Mouse (Mus musculus): ENCODE measurements at regions not wholly inside any gene's neighbourhood (a gene's known extent, or its start where the extent isn't known, plus 50 kb on each side); places are given as distances from the start of the nearest gene placed in this dataset.

GRCm38 (mm10) chr11:117557474-117558381, 73.6 kb downstream of the Gm11733 start:
- no peak for ATAC-seq (ENCODE audit: low FRiP score, low TSS enrichment)
- Histone ChIP-seq H3K4me1 (ENCODE audit: control insufficient read depth, insufficient read depth, low read length) (no peaks in the 10 kb centered on the region), H3K36me3 (ENCODE audit: control insufficient read depth, insufficient read depth, low read length) (no peaks in the 10 kb centered on the region), H3K27me3 (ENCODE audit: control insufficient read depth, insufficient read depth, low read length) (no peaks in the 10 kb centered on the region), H3K4me3 (ENCODE audit: low read length) (no peak overlapping the region), H3K4me2 (replicated peaks; ENCODE audit: low read depth, low read length) (no peak overlapping the region), H3K9ac (ENCODE audit: low read depth, low read length) (no peak overlapping the region), H3K27ac (ENCODE audit: low read depth, low read length) (no peak overlapping the region), H3K9me3 (ENCODE audit: control insufficient read depth, low read length) (peaks cover 2% of the 10 kb centered on the region; the same call in 1 of the 2 replicates)
- 79% methylated on average over 16 of the region's 16 CpGs for WGBS

- no peak overlapping the region for H3K27ac ChIP-seq (ENCODE audit: low read depth, low read length)
- no peaks in the 10 kb centered on the region for H3K4me1 ChIP-seq (ENCODE audit: control insufficient read depth, insufficient read depth, low read length)
- H3K4me2 ChIP-seq (replicated peaks; ENCODE audit: low read depth, low read length) = no peak overlapping the region
- H3K9me3 ChIP-seq (ENCODE audit: control insufficient read depth, low read length) = peaks cover 3% of the 10 kb centered on the region; the same call in 1 of the 2 replicates
- no peak overlapping the region for H3K9ac ChIP-seq (ENCODE audit: low read depth, low read length)
- H3K36me3 ChIP-seq (ENCODE audit: control insufficient read depth, insufficient read depth, low read length) = no peaks in the 10 kb centered on the region
- ATAC-seq (ENCODE audit: low FRiP score, low TSS enrichment) = no peak
- H3K4me3 ChIP-seq (ENCODE audit: low read length) = no peak overlapping the region
- H3K27me3 ChIP-seq (ENCODE audit: control insufficient read depth, insufficient read depth, low read length) = no peaks in the 10 kb centered on the region
These were observed 75.7 kb downstream of the Gm11733 start for GRCm38 (mm10) chr11:117559839-117560238.

DNA sequence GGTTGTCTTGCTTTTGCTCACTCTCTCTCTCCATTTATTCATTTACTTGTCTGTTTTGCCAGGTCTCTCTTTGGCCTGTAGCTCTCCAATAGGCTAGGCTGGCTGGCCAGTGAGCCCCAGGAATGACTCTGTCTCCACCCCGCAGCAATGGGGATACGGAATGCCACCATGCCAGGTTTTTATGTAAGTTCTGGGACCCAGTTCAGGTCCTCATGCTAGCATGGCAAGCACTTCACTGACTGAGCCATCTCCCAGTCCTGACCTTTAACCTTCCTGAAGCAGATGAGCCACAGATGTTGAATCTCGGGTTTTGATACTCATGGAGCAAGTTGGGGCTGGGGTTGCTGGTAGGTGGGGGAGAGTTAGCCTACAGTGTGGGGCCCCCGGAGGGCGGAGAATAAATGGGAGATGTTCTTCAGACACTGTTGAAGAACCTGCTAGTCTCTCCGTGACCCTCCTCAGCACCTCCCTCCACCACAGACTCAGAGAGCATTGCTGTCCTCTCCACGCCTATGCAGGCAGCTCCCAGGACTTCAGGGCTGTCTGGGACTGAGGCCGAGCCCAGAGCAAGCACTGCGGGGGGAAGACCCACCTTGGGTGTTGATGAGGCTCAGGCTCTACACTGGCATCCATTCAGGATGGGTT, 83.9 kb downstream of the Gm11733 start:
- Histone ChIP-seq H3K9ac (ENCODE audit: low read depth, low read length) (no peak overlapping the region), H3K9me3 (ENCODE audit: control insufficient read depth, low read length) (no peaks in the 10 kb centered on the region), H3K27ac (ENCODE audit: low read depth, low read length) (no peak overlapping the region), H3K4me2 (replicated peaks; ENCODE audit: low read depth, low read length) (no peak overlapping the region), H3K4me3 (ENCODE audit: low read length) (no peak overlapping the region), H3K4me1 (ENCODE audit: control insufficient read depth, insufficient read depth, low read length) (0 out of 2 replicates have a peak, but pooled peaks cover 5% of the 10 kb centered on the region), H3K36me3 (ENCODE audit: control insufficient read depth, insufficient read depth, low read length) (no peaks in the 10 kb centered on the region), H3K27me3 (ENCODE audit: control insufficient read depth, insufficient read depth, low read length) (no peaks in the 10 kb centered on the region)
- 83% methylated on average over 9 of the region's 9 CpGs for WGBS
- no peak for ATAC-seq (ENCODE audit: low FRiP score, low TSS enrichment)

DNA sequence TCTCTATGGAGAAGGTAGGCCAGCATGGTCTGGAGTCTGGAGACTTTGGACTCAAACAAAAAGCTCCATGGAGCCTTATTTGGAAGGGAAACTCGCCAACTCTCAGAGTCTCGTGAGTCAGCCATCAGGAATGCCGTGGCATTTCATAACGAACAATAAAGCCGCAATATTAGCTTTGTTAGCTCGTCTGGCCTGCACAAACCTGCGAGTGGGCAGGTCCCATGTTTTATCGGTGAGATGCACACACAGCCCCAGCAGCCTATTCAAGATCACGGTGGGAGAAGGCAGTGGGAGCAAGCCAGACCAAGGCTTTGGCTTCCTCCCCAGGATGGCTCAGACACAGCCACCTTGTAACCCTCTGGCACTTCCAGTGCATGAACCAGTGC, 84.4 kb downstream of the Gm11733 start:
- Histone ChIP-seq H3K9me3 (ENCODE audit: control insufficient read depth, low read length) (no peaks in the 10 kb centered on the region), H3K27me3 (ENCODE audit: control insufficient read depth, insufficient read depth, low read length) (no peaks in the 10 kb centered on the region), H3K27ac (ENCODE audit: low read depth, low read length) (no peak overlapping the region), H3K4me1 (ENCODE audit: control insufficient read depth, insufficient read depth, low read length) (0 out of 2 replicates have a peak, but pooled peaks cover 5% of the 10 kb centered on the region), H3K4me2 (replicated peaks; ENCODE audit: low read depth, low read length) (no peak overlapping the region), H3K4me3 (ENCODE audit: low read length) (no peak overlapping the region), H3K36me3 (ENCODE audit: control insufficient read depth, insufficient read depth, low read length) (no peaks in the 10 kb centered on the region), H3K9ac (ENCODE audit: low read depth, low read length) (no peak overlapping the region)
- ATAC-seq (ENCODE audit: low FRiP score, low TSS enrichment) = no peak
- WGBS = 79% methylated on average over 9 of the region's 9 CpGs

DNA sequence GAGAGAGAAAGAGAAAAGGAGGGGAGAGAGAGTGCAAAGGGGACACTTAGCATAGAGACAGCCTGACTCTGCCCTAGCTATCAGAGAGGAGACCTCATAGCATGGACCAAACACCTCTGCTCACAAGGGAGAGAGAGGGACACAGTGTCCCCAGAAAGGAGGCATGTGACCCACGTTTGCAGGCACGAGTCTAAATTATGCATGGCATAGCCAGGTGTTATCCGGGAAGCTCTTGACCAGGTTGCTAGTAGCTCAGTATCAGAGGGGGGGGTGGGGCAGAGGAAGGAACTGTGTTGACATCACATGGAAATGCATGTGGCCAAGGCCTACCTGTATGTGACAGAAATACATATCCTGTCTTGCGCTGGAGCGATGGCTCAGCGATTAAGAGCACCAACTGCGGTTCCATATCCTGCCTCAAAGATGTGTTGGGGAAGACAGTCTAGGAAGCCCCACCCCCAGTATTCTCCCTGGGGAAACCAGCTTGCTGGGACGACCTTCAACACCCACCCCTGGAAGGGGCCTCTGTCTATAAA, 84.5 kb upstream of the Tnrc6c start:
- Histone ChIP-seq H3K9ac (ENCODE audit: low read depth, low read length) (no peak overlapping the region), H3K4me2 (replicated peaks; ENCODE audit: low read depth, low read length) (no peak overlapping the region), H3K4me1 (ENCODE audit: control insufficient read depth, insufficient read depth, low read length) (0 out of 2 replicates have a peak, but pooled peaks cover 5% of the 10 kb centered on the region), H3K36me3 (ENCODE audit: control insufficient read depth, insufficient read depth, low read length) (no peaks in the 10 kb centered on the region), H3K27ac (ENCODE audit: low read depth, low read length) (no peak overlapping the region), H3K4me3 (ENCODE audit: low read length) (no peak overlapping the region), H3K27me3 (ENCODE audit: control insufficient read depth, insufficient read depth, low read length) (no peaks in the 10 kb centered on the region), H3K9me3 (ENCODE audit: control insufficient read depth, low read length) (no peaks in the 10 kb centered on the region)
- WGBS = 67% methylated on average over 8 of the region's 8 CpGs
- no peak for ATAC-seq (ENCODE audit: low FRiP score, low TSS enrichment)

GRCm38 (mm10) chr11:117571858-117572257, 82.2 kb upstream of the Tnrc6c start:
- Histone ChIP-seq H3K4me1 (ENCODE audit: control insufficient read depth, insufficient read depth, low read length) (0 out of 2 replicates have a peak, but pooled peaks cover 5% of the 10 kb centered on the region), H3K36me3 (ENCODE audit: control insufficient read depth, insufficient read depth, low read length) (no peaks in the 10 kb centered on the region), H3K27ac (ENCODE audit: low read depth, low read length) (no peak overlapping the region), H3K4me2 (replicated peaks; ENCODE audit: low read depth, low read length) (no peak overlapping the region), H3K9me3 (ENCODE audit: control insufficient read depth, low read length) (no peaks in the 10 kb centered on the region), H3K27me3 (ENCODE audit: control insufficient read depth, insufficient read depth, low read length) (no peaks in the 10 kb centered on the region), H3K4me3 (ENCODE audit: low read length) (no peak overlapping the region), H3K9ac (ENCODE audit: low read depth, low read length) (no peak overlapping the region)
- WGBS = 92% methylated on average over 3 of the region's 3 CpGs
- ATAC-seq (ENCODE audit: low FRiP score, low TSS enrichment) = no peak

DNA sequence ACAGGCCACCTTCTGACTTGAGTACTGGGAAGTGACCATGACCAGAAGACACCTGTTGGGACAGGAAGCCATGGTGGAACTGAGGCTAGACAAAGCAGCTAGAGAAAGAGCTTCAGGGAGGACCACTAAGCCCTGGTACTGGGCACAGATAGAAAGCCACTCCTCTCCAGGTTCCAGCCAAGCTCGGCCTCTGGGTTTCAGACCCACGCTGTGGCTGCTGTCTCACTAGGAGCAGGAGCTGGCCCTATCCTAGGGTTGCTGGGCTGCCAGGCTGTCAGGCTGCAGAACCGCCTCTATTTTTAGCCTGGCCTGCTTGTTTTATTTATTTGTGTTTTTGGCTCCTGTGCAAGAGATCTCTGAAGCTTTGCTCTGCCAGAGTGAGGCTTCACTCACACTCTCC, 79.4 kb upstream of the Tnrc6c start:
- no peaks in the 10 kb centered on the region for H3K27me3 ChIP-seq (ENCODE audit: control insufficient read depth, insufficient read depth, low read length)
- H3K27ac ChIP-seq (ENCODE audit: low read depth, low read length) = no peak overlapping the region
- H3K4me3 ChIP-seq (ENCODE audit: low read length) = no peak overlapping the region
- no peak overlapping the region for H3K4me2 ChIP-seq (replicated peaks; ENCODE audit: low read depth, low read length)
- no peak for ATAC-seq (ENCODE audit: low FRiP score, low TSS enrichment)
- H3K36me3 ChIP-seq (ENCODE audit: control insufficient read depth, insufficient read depth, low read length) = no peaks in the 10 kb centered on the region
- 59% methylated on average over 3 of the region's 3 CpGs for WGBS
- H3K9ac ChIP-seq (ENCODE audit: low read depth, low read length) = no peak overlapping the region
- H3K9me3 ChIP-seq (ENCODE audit: control insufficient read depth, low read length) = no peaks in the 10 kb centered on the region
- H3K4me1 ChIP-seq (ENCODE audit: control insufficient read depth, insufficient read depth, low read length) = 0 out of 2 replicates have a peak, but pooled peaks cover 4% of the 10 kb centered on the region

DNA sequence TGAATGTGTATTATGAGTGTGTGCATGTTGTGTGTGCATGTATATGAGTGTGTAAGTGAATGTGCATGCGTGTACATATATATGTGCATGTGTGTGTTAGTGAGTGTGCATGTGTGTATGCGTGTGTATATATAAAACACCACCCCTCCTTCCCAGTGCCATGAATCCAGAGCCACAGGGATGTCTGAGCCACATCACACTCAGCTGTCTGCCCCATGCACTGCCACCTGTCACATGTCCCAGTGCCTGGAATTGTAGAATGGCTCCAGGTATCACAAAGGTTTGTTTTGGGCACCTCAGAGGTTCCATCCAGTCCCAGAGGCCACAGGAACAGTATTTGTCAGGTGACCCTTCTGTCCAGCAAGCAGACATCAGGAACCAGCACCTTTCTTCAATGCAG, 75.0 kb upstream of the Tnrc6c start:
- Histone ChIP-seq H3K27ac (ENCODE audit: low read depth, low read length) (no peak overlapping the region), H3K4me3 (ENCODE audit: low read length) (no peak overlapping the region), H3K27me3 (ENCODE audit: control insufficient read depth, insufficient read depth, low read length) (no peaks in the 10 kb centered on the region), H3K9ac (ENCODE audit: low read depth, low read length) (no peak overlapping the region), H3K9me3 (ENCODE audit: control insufficient read depth, low read length) (no peaks in the 10 kb centered on the region), H3K4me2 (replicated peaks; ENCODE audit: low read depth, low read length) (no peak overlapping the region), H3K4me1 (ENCODE audit: control insufficient read depth, insufficient read depth, low read length) (no peaks in the 10 kb centered on the region), H3K36me3 (ENCODE audit: control insufficient read depth, insufficient read depth, low read length) (no peaks in the 10 kb centered on the region)
- WGBS = 94% methylated on average over 2 of the region's 2 CpGs
- ATAC-seq (ENCODE audit: low FRiP score, low TSS enrichment) = no peak

GRCm38 (mm10) chr11:117579720-117580119, 74.4 kb upstream of the Tnrc6c start:
- no peak overlapping the region for H3K9ac ChIP-seq (ENCODE audit: low read depth, low read length)
- no peak overlapping the region for H3K4me2 ChIP-seq (replicated peaks; ENCODE audit: low read depth, low read length)
- H3K27me3 ChIP-seq (ENCODE audit: control insufficient read depth, insufficient read depth, low read length) = no peaks in the 10 kb centered on the region
- WGBS = 22% methylated on average over 3 of the region's 3 CpGs
- no peak for ATAC-seq (ENCODE audit: low FRiP score, low TSS enrichment)
- H3K9me3 ChIP-seq (ENCODE audit: control insufficient read depth, low read length) = no peaks in the 10 kb centered on the region
- no peak overlapping the region for H3K4me3 ChIP-seq (ENCODE audit: low read length)
- H3K27ac ChIP-seq (ENCODE audit: low read depth, low read length) = no peak overlapping the region
- H3K36me3 ChIP-seq (ENCODE audit: control insufficient read depth, insufficient read depth, low read length) = no peaks in the 10 kb centered on the region
- H3K4me1 ChIP-seq (ENCODE audit: control insufficient read depth, insufficient read depth, low read length) = no peaks in the 10 kb centered on the region
